Mouse (Mus musculus) gastrocnemius, postnatal 14 days (tissue): ENCODE results near the gene Plrg1. TPM values are rescaled to one million over a fixed set of nuclear protein-coding genes. Genes with fewer than 3 reads are reported as not detected.

Source experiments
- DNase-seq: peaks from one replicate; pipeline ENCODE4 v3.0.0; 2021; ENCODE audit warnings: mixed read lengths
- intact Hi-C: fragments of 180-260 bp; cut with DNase I; formaldehyde crosslinking; loops from one replicate; pipeline ENCODE4 v1.15.1; 2025; ENCODE audit warnings: low total_unique reads
- total RNA-seq, 2 experiments: library from RNA; stranded (reverse); gene quantifications; 2 replicates each; pipeline ENCODE4 v1.2.3; 2021

Gene Plrg1
- total RNA-seq, 2 experiments from 2014 or later: 24.9 to 25.2 TPM

DNA sequence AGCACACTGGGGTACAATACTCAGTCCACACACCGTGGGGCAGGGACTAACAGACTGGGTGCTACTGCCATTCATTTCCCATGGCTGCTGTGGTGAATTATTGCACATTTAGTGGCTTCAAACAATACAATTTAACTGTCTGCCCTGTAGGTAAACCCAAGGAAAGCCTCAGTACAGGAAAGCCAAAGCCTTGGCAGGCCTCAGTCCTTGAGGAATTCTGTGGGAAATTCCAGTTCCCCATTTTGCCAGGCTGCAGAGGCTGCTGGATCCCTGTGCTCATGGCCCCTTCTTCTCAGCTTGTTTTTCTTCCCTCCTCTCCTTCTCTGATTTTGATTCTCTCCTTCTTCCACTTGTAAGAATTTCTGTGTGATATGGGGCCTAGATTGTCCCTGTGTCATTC, 59.6 kb downstream of the Plrg1 start:
- no peak for DNase-seq
- intact Hi-C loops: no loop called here

GRCm38 (mm10) chr3:83117592-83117991, 62.3 kb downstream of the Plrg1 start:
- DNase-seq: no peak
- intact Hi-C loops: no loop called here

Other genes with a start within 250 kb of the Plrg1 start
- gene Rbm46, start 179.0 kb upstream of the Plrg1 start, total RNA-seq: under 1 TPM; 0.41 to 0.82 TPM
- under 1 TPM; 0.07 to 0.10 TPM for gene Lrat, start 151.5 kb upstream of the Plrg1 start, total RNA-seq
- not detected for gene Fgg, start 47.8 kb upstream of the Plrg1 start, total RNA-seq
- gene Fga, start 29.4 kb upstream of the Plrg1 start, total RNA-seq: not detected
- not detected for gene Fgb, start 5.7 kb upstream of the Plrg1 start, total RNA-seq
- 1 to 10 TPM; 3.9 to 4.4 TPM for gene Dchs2, start 72.4 kb downstream of the Plrg1 start, total RNA-seq